Mouse (Mus musculus): ENCODE results near the gene Grm5. TPM values are rescaled to one million over a fixed set of nuclear protein-coding genes. Genes with fewer than 3 reads are reported as not detected.

Gene Grm5
- polyA plus RNA-seq, 1 experiment from 2014 or later: not detected

GRCm38 (mm10) chr7:88159542-88160241 lies 575.7 kb downstream of the Grm5 start:
- Histone ChIP-seq H3K4me1 (ENCODE audit: insufficient read depth, low read depth, low read length) (no peaks in the 10 kb centered on the region), H3K9me3 (ENCODE audit: low read length) (no peaks in the 10 kb centered on the region), H3K4me2 (replicated peaks; ENCODE audit: low read depth, low read length) (no peak overlapping the region), H3K36me3 (ENCODE audit: insufficient read depth, low read length) (no peaks in the 10 kb centered on the region), H3K27me3 (replicated peaks; ENCODE audit: insufficient read depth, low read length) (no peaks in the 10 kb centered on the region), H3K4me3 (ENCODE audit: low read depth, low read length) (no peak overlapping the region), H3K27ac (ENCODE audit: low read length) (no peak overlapping the region), H3K9ac (replicated peaks; ENCODE audit: low read depth) (no peak overlapping the region)
- ATAC-seq (no peak), DNase-seq (ENCODE audit: low spot score) (no peak)
- WGBS: 64% methylated on average over 1 of the region's 1 CpGs
- TF ChIP-seq CTCF (IDR thresholded peaks at IDR 0.05) (no peak), EP300 (IDR thresholded peaks at IDR 0.05) (no peak)

DNA sequence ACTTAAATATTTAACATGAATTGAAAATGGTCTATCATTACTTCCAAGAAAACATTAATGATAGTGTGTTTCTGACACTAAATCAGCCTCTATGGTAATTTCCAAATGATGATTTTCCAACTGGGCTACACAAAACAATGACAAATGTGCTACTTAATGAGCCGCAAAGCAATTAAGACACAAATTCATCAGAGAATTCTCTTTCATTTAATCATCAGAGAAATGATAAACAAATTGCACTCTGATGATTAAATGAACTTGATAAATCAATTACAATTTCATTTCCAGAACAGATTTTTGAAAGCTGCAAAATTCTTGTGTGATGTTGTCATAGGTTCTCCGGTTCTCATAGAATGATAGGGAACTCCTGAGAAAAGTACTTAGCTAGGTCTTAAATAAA lies 577.6 kb downstream of the Grm5 start:
- ATAC-seq (no peak), DNase-seq (ENCODE audit: low spot score) (no peak)
- H3K27ac ChIP-seq (ENCODE audit: low read length): no peak overlapping the region
- no peaks in the 10 kb centered on the region for H3K4me1 ChIP-seq (ENCODE audit: insufficient read depth, low read depth, low read length)
- TF ChIP-seq CTCF (IDR thresholded peaks at IDR 0.05) (no peak), EP300 (IDR thresholded peaks at IDR 0.05) (no peak)
- 85% methylated on average over 2 of the region's 2 CpGs for WGBS
- no peak overlapping the region for H3K9ac ChIP-seq (replicated peaks; ENCODE audit: low read depth)
- no peaks in the 10 kb centered on the region for H3K9me3 ChIP-seq (ENCODE audit: low read length)
- no peaks in the 10 kb centered on the region for H3K27me3 ChIP-seq (replicated peaks; ENCODE audit: insufficient read depth, low read length)
- H3K4me3 ChIP-seq (ENCODE audit: low read depth, low read length): no peak overlapping the region
- H3K36me3 ChIP-seq (ENCODE audit: insufficient read depth, low read length): no peaks in the 10 kb centered on the region
- no peak overlapping the region for H3K4me2 ChIP-seq (replicated peaks; ENCODE audit: low read depth, low read length)

Other genes starting within 250 kb of the Grm5 start
- 0.02 TPM in 1 of 2 replicates, not detected in the other for gene Tyr, start 90.7 kb upstream of the Grm5 start, polyA plus RNA-seq (2015; fragmentation: Nextera tagmentation; extraction: Ambion mirVana)